Comparison of ENCODE assay signal across 22 mouse cellular contexts in the genomic region with DNA sequence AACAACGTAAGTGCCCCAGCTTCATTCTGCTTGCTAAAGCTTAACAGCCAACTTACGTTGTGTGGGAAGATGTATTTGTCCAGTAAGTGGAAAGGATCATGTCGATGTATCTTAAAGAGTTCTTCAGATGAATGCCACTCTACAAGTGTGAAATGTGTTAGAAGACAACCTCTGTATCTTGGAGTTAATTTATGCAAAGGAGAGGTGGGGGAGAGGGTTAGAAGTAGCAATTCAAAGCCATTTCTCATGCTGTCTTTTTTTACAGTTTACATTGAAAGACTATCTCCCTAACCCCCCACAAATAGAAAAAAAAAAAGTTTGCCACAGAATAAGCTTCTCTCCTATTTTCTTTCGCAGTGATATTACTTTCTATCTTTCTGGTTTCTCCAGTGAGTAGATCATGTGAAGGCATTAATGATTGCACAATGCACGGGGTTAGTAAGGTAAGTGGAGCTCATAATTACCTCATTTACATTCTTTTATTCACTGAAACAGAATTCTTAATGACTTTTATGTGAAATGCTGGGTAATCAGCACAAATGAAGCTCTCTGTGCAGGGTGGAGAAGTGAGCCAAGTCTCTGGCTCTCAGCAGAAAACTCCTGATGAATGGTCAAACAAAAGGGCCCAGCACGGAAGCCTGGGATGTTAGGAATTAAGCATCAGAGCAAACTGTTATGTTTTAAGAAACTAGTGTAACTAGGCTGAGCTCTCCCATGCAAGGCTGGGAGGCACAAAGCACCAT.
DNase-seq lines count a peak whose midpoint lies in the region; ATAC-seq and TF ChIP-seq lines count a peak whose summit lies in the region.
"Had no signal": no experiment of that assay in that cellular context is flagged by ENCODE, and none has a peak within 500 bp of the region (broad histone marks: within the 10 kb centered on the region; RNA-seq: fewer than 3 reads in every experiment).

No protein-coding gene starts in this region.

- in situ Hi-C loops in Patski (cut with MboI; ENCODE audit: low pct_unique_long_range_greater_than_20kb): no loop called here

- TF ChIP-seq POLR2A in kidney, adult 2 months (IDR thresholded peaks at IDR 0.05; ENCODE audit: low read depth, low read length): no peak

- TF ChIP-seq CTCF in kidney, adult 2 months (conservative IDR thresholded peaks at IDR 0.05; ENCODE audit: insufficient read depth, insufficient read length, low read depth, low read length): no peak
- no peak for TF ChIP-seq CTCF in Patski (IDR thresholded peaks at IDR 0.05)
- TF ChIP-seq CTCF in forebrain, postnatal 0 days (IDR thresholded peaks at IDR 0.05; ENCODE audit: low read depth): no peak

- H3K4me1 ChIP-seq in kidney, adult 2 months (ENCODE audit: control insufficient read depth, insufficient read depth, low read length): no peaks in the 10 kb centered on the region
- no peaks in the 10 kb centered on the region for H3K4me1 ChIP-seq in kidney, embryonic 15.5 days
- H3K4me1 ChIP-seq in forebrain, postnatal 0 days (ENCODE audit: insufficient read depth): no peaks in the 10 kb centered on the region
- H3K4me1 ChIP-seq in liver, embryonic 12.5 days: no peaks in the 10 kb centered on the region
- H3K4me1 ChIP-seq in heart, embryonic 11.5 days (ENCODE audit: control insufficient read depth, insufficient read depth, low read length): no peaks in the 10 kb centered on the region
- H3K4me1 ChIP-seq: embryonic facial prominence, embryonic 13.5 days; heart, embryonic 12.5 days; liver, embryonic 15.5 days had no signal

- peak; percentile 21 for DNase-seq in kidney, adult 2 months
- DNase-seq in Muller cell, postnatal 12 days (ENCODE audit: inconsistent ontology term): peak; percentile 55
- DNase-seq in Patski (ENCODE audit: low read depth, low spot score): peak; percentile 22
- DNase-seq in forebrain, postnatal 0 days: no peak
- DNase-seq in heart, adult 18-20 months: no peak
- DNase-seq: adrenal gland, adult 8-10 months; cerebellum, adult 11 months; cerebellum, postnatal 10 days; heart, postnatal 14 days; kidney, adult 8-10 months; right cerebral cortex, postnatal 14 days; spleen, adult 18-20 months; thymus, postnatal 4 days had no signal

- no peaks in the 10 kb centered on the region for H3K9me3 ChIP-seq in kidney, embryonic 15.5 days (replicated peaks)
- no peaks in the 10 kb centered on the region for H3K9me3 ChIP-seq in forebrain, postnatal 0 days (ENCODE audit: low read length)
- H3K9me3 ChIP-seq in liver, embryonic 12.5 days (replicated peaks): no peaks in the 10 kb centered on the region
- H3K9me3 ChIP-seq in heart, embryonic 11.5 days (replicated peaks; ENCODE audit: control insufficient read depth, low read length): no peaks in the 10 kb centered on the region
- H3K9me3 ChIP-seq: embryonic facial prominence, embryonic 13.5 days; heart, embryonic 12.5 days; liver, embryonic 15.5 days; midbrain, embryonic 12.5 days had no signal

- H3K27ac ChIP-seq in kidney, adult 2 months (ENCODE audit: insufficient read depth, low read depth, low read length): no peak overlapping the region
- no peak overlapping the region for H3K27ac ChIP-seq in kidney, embryonic 15.5 days
- H3K27ac ChIP-seq in forebrain, postnatal 0 days (ENCODE audit: low read depth, low read length): no peak overlapping the region
- H3K27ac ChIP-seq in liver, embryonic 12.5 days: no peak overlapping the region
- no peak overlapping the region for H3K27ac ChIP-seq in heart, embryonic 11.5 days (ENCODE audit: low read depth, low read length)
- H3K27ac ChIP-seq: embryonic facial prominence, embryonic 13.5 days; liver, embryonic 15.5 days; macrophage; midbrain, embryonic 12.5 days had no signal

- 46% methylated on average over 6 of the region's 6 CpGs for WGBS in kidney, adult 2 months
- 43% methylated on average over 6 of the region's 6 CpGs for WGBS in kidney, embryonic 15.5 days
- 22% methylated on average over 6 of the region's 6 CpGs for WGBS in forebrain, postnatal 0 days
- 56% methylated on average over 6 of the region's 6 CpGs for WGBS in liver, embryonic 12.5 days (ENCODE audit: insufficient replicate concordance)
- WGBS in heart, embryonic 11.5 days (ENCODE audit: insufficient replicate concordance): 68% methylated on average over 6 of the region's 6 CpGs

- H3K4me2 ChIP-seq in kidney, embryonic 15.5 days: no peak overlapping the region
- H3K4me2 ChIP-seq in forebrain, postnatal 0 days (ENCODE audit: low read depth): no peak overlapping the region
- H3K4me2 ChIP-seq in liver, embryonic 12.5 days: no peak overlapping the region
- no peak overlapping the region for H3K4me2 ChIP-seq in heart, embryonic 11.5 days
- H3K4me2 ChIP-seq: embryonic facial prominence, embryonic 13.5 days; heart, embryonic 12.5 days; liver, embryonic 15.5 days; midbrain, embryonic 12.5 days had no signal

- CTCF ChIA-PET in Patski (lab: Charles Lee): interaction anchor here (1.6 kb wide), 1 partner anchor 11 kb away, joined by 4 read pairs; no protein-coding TSS in a partner anchor

- H3K36me3 ChIP-seq in kidney, adult 2 months (ENCODE audit: control insufficient read depth, insufficient read depth, low read length): no peaks in the 10 kb centered on the region
- H3K36me3 ChIP-seq in kidney, embryonic 15.5 days: no peaks in the 10 kb centered on the region
- H3K36me3 ChIP-seq in forebrain, postnatal 0 days (ENCODE audit: insufficient read depth): no peaks in the 10 kb centered on the region
- H3K36me3 ChIP-seq in liver, embryonic 12.5 days: no peaks in the 10 kb centered on the region
- H3K36me3 ChIP-seq in heart, embryonic 11.5 days (ENCODE audit: control insufficient read depth, insufficient read depth, low read length): no peaks in the 10 kb centered on the region
- H3K36me3 ChIP-seq: embryonic facial prominence, embryonic 13.5 days; heart, embryonic 12.5 days; liver, embryonic 15.5 days; midbrain, embryonic 12.5 days had no signal

- no peaks in the 10 kb centered on the region for H3K27me3 ChIP-seq in kidney, adult 2 months (replicated peaks; ENCODE audit: control insufficient read depth, insufficient read depth, low read length)
- H3K27me3 ChIP-seq in kidney, embryonic 15.5 days: no peaks in the 10 kb centered on the region
- H3K27me3 ChIP-seq in Patski: no peaks in the 10 kb centered on the region
- no peaks in the 10 kb centered on the region for H3K27me3 ChIP-seq in forebrain, postnatal 0 days (ENCODE audit: insufficient read depth, low read length)
- no peaks in the 10 kb centered on the region for H3K27me3 ChIP-seq in liver, embryonic 12.5 days (replicated peaks)
- no peaks in the 10 kb centered on the region for H3K27me3 ChIP-seq in heart, embryonic 11.5 days (ENCODE audit: control insufficient read depth, insufficient read depth, low read length)
- H3K27me3 ChIP-seq: embryonic facial prominence, embryonic 13.5 days; heart, embryonic 12.5 days; liver, embryonic 15.5 days; midbrain, embryonic 12.5 days had no signal

- no peak overlapping the region for H3K4me3 ChIP-seq in kidney, adult 2 months (ENCODE audit: insufficient read depth, low read depth, low read length)
- no peak overlapping the region for H3K4me3 ChIP-seq in kidney, embryonic 15.5 days (replicated peaks)
- no peak overlapping the region for H3K4me3 ChIP-seq in forebrain, postnatal 0 days (ENCODE audit: low read depth, low read length)
- no peak overlapping the region for H3K4me3 ChIP-seq in liver, embryonic 12.5 days
- no peak overlapping the region for H3K4me3 ChIP-seq in heart, embryonic 11.5 days (ENCODE audit: low read depth, low read length)
- H3K4me3 ChIP-seq: embryonic facial prominence, embryonic 13.5 days; heart, embryonic 12.5 days; liver, embryonic 15.5 days; midbrain, embryonic 12.5 days had no signal

- no peak overlapping the region for H3K9ac ChIP-seq in kidney, embryonic 15.5 days
- H3K9ac ChIP-seq in forebrain, postnatal 0 days: no peak overlapping the region
- H3K9ac ChIP-seq in liver, embryonic 12.5 days: no peak overlapping the region
- no peak overlapping the region for H3K9ac ChIP-seq in heart, embryonic 11.5 days (ENCODE audit: low read depth, low read length)
- H3K9ac ChIP-seq: embryonic facial prominence, embryonic 13.5 days; heart, embryonic 12.5 days; liver, embryonic 15.5 days; midbrain, embryonic 12.5 days had no signal

- POLR2A ChIA-PET in Patski (lab: Charles Lee): interaction anchor here (0.7 kb wide), 1 partner anchor 337 kb away, joined by 3 read pairs; no protein-coding TSS in a partner anchor

- ATAC-seq in kidney, embryonic 15.5 days (replicated peaks; ENCODE audit: low FRiP score): no peak
- ATAC-seq in Patski: peak; percentile 57
- peak; percentile 83; the same call in 1 of the 2 replicates for ATAC-seq in forebrain, postnatal 0 days
- ATAC-seq in liver, embryonic 12.5 days: no peak
- ATAC-seq in heart, embryonic 11.5 days (replicated peaks; ENCODE audit: insufficient number of reproducible peaks, low FRiP score, low TSS enrichment): no peak
- ATAC-seq: inflammation-experienced regulatory T-cells, adult 6 months had no signal

Comparison
In these comparisons a context has a peak if more than half of its experiments do, and no peak if none do; other contexts are left out.
1. DNase-seq: peak in kidney, adult 2 months (single experiment), Muller cell, postnatal 12 days (single experiment) and Patski (single experiment); none in forebrain, postnatal 0 days (single experiment) and heart, adult 18-20 months (0 of 2).
2. ATAC-seq: peak in Patski (single experiment) and forebrain, postnatal 0 days (single experiment); none in kidney, embryonic 15.5 days (single experiment), liver, embryonic 12.5 days (single experiment) and heart, embryonic 11.5 days (single experiment).